8 mouse cellular contexts compared by ENCODE assay signal in genomic region chr11:21091067-21091427, GRCm38 (mm10). TPM values are rescaled to one million over a fixed set of nuclear protein-coding genes. Genes with fewer than 3 reads are reported as not detected.
DNase-seq lines count a peak whose midpoint lies in the region; ATAC-seq lines count a peak whose summit lies in the region.

Gene Peli1 (plus strand): TSS chr11:21091291.

- peak; percentile 90 for ATAC-seq in inflammation-experienced regulatory T-cells, adult 6 months
- ATAC-seq in megakaryocyte-erythroid progenitor cell, adult 5-6 weeks (replicated peaks; ENCODE audit: low FRiP score, low TSS enrichment, poor library complexity, severe bottlenecking), result peak; percentile 98

- peak; percentile 96 to 99 for DNase-seq in adrenal gland, adult (ENCODE audit: inconsistent age in 2 of 2, low spot score in 1 of 2)
- DNase-seq in embryo, embryonic 10.5 days (ENCODE audit: low spot score), result peak; percentile 97
- DNase-seq in gastrocnemius, postnatal 14 days, result peak; percentile 95
- DNase-seq in left cerebral cortex, postnatal 10 days (ENCODE audit: extremely low spot score in 1 of 2, low spot score in 2 of 2), result peak; percentile 96 to 97
- peak; percentile 93 for DNase-seq in right cerebral cortex, postnatal 25 days
- peak; percentile 92 to 95 for DNase-seq in urinary bladder, postnatal 4 days (ENCODE audit: low spot score in 2 of 2)

- intact Hi-C loops in gastrocnemius, postnatal 14 days (cut with DNase I; ENCODE audit: low total_unique reads), result no loop called here
- intact Hi-C loops in left cerebral cortex, postnatal 10 days (cut with DNase I), result loop anchor here (5.0 kb wide), 1 partner anchor 174 kb away; no protein-coding TSS in a partner anchor

RNA-seq across cellular contexts. Expression of gene Peli1, which starts in this region (rescaled TPM):
- 10 to 100 TPM; 13.9 to 16.8 TPM for total RNA-seq in gastrocnemius, postnatal 14 days (2021)
- polyA plus RNA-seq in inflammation-experienced regulatory T-cells, adult 6 months (2017; shearing (Covaris generic)), result 10 to 100 TPM; 41.6 to 97.7 (median 96.1) TPM
- total RNA-seq in left cerebral cortex, postnatal 10 days (2021), result 10 to 100 TPM; 47.1 to 49.9 TPM
- 12.7 and 15.2 TPM in 2 replicates for total RNA-seq in megakaryocyte-erythroid progenitor cell, adult 5-6 weeks (2014; fragmentation: Nextera tagmentation)
- 13.1 and 18.8 TPM in 2 replicates for total RNA-seq in megakaryocyte-erythroid progenitor cell, adult 5-6 weeks (2017)

Comparison
In these comparisons a context has a peak if more than half of its experiments do, and no peak if none do; other contexts are left out.
1. Peak in every context shown above with its lines: DNase-seq and ATAC-seq.